Mouse (Mus musculus): ENCODE results near the gene Spata18. TPM values are rescaled to one million over a fixed set of nuclear protein-coding genes. Genes with fewer than 3 reads are reported as not detected.

Spata18 gene
- total RNA-seq, 2 experiments from 2014 or later: 0.14 to 0.27 TPM

- DNase-seq: no peak
Observed at GRCm38 (mm10) chr5:73666695-73667094, 15.5 kb downstream of the Spata18 start.

DNA sequence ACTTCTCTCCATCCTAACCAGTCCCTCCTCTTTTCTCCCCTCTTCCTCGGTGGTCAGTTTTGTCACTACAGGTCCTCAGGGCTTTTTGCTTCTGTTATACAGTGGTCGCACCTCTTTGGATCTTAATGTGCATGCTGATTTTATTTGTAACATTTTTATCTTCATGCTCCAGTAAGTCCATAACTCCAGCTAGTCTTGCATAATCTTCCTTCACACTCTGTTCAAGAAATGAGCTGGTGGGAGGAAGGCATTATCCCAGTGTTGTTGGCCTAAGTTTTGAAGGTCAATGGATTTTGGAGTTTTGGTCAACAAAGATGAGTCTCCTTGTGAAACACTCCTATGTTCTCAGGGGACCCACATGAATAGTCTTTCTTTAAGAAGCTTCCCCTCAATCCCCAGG is 16.7 kb downstream of the Spata18 start:
- DNase-seq: no peak

- DNase-seq: no peak
Observed at GRCm38 (mm10) chr5:73669386-73669785, 18.2 kb downstream of the Spata18 start.

- DNase-seq: no peak
Observed at GRCm38 (mm10) chr5:73675604-73676003, 24.4 kb downstream of the Spata18 start.

- DNase-seq: no peak
Observed at GRCm38 (mm10) chr5:73676626-73677025, 25.4 kb downstream of the Spata18 start.

DNA sequence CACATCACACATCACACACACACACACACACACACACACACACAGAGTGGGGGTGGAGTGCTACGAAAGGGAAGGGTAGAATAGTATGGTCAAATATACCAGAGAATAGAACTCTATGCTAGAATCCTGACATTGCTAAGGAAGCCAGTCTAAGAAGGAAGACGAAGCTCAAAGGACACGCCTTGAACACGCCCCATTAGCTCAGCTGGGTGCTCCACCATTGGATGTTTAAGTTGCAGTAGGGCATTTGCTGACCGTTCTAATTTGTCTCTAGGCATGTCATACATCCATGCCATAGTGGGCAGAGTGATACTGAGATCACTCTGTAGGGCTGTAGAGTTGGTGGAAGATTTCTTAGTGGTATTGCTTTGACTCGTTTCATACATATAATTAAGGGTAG is 32.0 kb downstream of the Spata18 start:
- DNase-seq: no peak

- no peak for DNase-seq
Observed at GRCm38 (mm10) chr5:73683706-73684409, 32.7 kb downstream of the Spata18 start.

DNA sequence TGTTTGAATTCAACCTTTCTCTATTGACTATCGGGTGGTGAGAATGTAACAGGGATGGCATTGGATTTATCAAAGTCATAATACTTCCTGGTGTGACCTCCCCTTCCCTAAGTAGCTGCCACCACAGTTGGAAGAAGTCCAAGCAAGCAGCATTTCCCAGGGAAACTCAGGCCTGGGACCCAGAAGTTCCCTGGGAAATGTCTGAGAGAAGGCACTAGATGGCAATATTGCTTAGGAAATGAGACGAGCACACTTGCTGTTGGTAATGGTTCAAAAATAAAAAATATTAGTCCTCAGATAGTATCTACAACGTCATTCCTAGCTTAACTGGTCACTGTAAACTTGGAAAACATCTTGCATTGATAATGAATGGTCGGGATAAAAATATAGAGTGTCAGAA is 35.0 kb downstream of the Spata18 start:
- no peak for DNase-seq

DNA sequence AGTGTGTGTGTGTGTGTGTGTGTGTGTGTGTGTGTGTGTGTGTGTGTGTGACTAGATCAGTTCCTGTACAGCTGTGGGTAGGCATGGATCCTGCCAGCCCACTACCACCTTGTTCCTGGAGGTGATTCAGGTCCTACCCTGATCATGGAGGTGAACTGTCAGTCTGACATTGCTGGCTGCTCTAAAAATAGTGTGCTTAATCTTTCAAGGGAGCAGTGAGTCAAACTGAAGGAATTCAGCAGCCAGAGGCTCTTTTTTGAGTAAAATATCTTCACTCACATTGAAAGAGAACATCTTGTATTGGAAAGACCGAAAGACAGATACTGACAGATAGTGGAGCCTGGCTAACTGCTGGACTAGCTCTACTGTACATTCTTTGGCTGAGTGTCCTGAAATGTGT is 37.4 kb downstream of the Spata18 start:
- no peak for DNase-seq

GRCm38 (mm10) chr5:73690146-73690545 is 39.0 kb downstream of the Spata18 start:
- DNase-seq: no peak

- no peak for DNase-seq
Observed at GRCm38 (mm10) chr5:73691723-73692520, 40.7 kb downstream of the Spata18 start.

DNA sequence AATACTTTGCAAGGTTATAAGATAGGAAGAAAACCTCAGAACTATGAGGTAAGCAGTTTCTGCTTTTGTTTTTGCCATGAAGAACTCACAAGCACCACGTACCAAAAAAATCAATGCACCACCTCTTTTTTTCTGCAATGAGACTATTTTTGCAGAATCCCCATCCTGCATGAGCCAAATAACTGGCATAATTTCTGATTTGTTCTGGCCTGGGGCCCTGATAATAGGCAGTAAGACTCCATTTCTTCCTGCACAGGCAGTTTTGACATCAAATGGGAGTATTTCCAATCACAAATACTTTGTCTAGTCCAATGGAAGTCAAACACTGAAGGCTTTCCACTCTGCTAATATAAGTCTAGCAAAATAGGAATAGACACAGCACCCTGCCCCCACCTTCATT is 42.6 kb downstream of the Spata18 start:
- DNase-seq: no peak

GRCm38 (mm10) chr5:73694254-73695015 is 43.3 kb downstream of the Spata18 start:
- DNase-seq: no peak

GRCm38 (mm10) chr5:73697700-73698099 is 46.5 kb downstream of the Spata18 start:
- no peak for DNase-seq

GRCm38 (mm10) chr5:73701063-73701890 is 50.1 kb downstream of the Spata18 start:
- DNase-seq: peak; percentile 18

GRCm38 (mm10) chr5:73701946-73702710 is 50.9 kb downstream of the Spata18 start:
- DNase-seq: no peak

DNA sequence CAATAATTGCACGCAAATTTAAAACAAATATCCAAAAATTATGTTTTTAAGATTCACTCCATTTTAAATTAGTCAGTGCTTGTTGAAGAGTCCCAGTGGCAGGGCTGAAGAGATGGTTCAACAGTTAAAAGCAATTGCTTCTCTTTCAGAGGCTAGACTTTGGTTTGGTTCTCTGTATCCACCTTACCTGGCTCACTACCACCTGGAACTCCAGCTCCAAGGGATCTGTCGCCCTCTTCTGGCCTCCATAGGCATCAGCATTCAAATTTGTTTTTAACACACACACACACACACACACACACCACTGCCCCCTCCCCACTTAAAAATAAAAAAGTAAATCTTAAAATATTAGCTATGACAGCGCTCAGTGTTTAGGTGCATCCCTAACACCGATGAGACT is 51.9 kb downstream of the Spata18 start:
- no peak for DNase-seq

DNA sequence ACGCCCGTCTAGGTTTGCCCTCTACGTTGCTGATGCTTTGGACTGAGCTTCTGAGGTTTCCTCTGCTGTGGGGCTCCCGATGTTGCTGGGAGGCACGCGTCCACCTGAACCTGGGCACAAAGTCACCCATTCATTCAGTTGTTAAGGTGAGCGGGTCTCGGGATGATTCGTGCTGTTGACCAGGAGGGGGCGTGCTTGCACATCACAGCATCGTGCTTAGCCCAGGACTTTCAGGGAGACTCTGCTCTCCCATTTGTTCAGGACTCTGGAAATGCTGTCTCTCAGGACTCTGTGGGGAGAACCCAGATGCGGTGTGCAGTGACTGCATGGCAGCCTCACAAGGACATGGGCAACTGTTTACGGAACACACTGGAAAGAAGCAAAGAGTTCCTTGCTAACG is 53.1 kb downstream of the Spata18 start:
- no peak for DNase-seq

DNA sequence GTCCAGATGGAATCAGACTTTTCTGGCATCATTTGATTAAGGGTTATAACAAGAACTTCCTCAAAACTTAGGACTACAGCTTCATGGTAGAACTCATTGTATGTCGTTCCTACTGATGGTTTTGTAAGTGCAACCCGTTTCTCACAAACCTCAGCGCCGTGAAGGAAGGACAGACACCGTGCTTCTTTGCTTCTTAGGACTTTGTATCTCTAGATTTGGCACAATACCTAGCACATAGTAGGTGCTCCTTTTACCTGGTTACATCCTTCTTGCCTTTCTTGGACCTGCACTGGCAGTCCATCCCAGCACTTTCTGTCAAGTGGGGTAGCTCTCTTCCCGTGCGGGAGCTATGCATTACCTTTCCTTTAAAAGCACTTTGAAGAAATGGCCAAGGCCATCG is 53.6 kb downstream of the Spata18 start:
- no peak for DNase-seq

GRCm38 (mm10) chr5:73705290-73705689 is 54.1 kb downstream of the Spata18 start:
- no peak for DNase-seq

GRCm38 (mm10) chr5:73712852-73713251 is 61.7 kb downstream of the Spata18 start:
- no peak for DNase-seq
